Mouse (Mus musculus): Measurements from ENCODE around the gene Rmnd5b.

DNA sequence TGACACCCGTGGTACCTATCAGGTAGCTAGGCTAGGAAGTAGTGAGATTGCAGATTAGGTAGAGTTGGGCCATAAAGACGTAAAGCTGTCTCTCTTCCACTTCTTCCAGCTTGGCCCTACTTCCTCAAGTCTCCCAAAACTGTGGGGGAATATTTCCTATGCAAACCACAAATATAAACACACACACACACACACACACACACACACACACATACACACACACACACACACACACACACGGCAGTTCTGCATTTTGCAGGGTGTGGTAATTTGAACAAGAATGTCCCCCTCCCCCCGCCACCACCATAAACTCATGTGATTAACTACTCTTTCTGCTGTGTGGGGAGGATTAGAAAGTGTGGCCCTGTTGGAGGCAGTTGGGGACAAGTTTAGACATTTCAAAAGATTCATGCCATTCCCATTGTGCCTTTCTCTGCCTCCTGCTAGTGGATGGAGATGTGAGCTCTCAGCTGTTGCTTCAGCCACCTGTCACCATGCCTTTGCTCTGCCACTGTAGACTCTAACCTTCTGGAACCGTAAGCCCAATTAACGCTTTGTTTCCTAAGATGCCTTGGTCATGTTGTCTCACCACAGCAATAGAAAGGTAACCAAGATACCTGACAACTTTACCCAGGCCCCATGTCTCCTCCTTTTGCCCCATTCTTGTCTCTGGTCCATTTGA is 42.2 kb upstream of the Rmnd5b start:
- no peak for TF ChIP-seq CTCF (IDR thresholded peaks at IDR 0.05; ENCODE audit: low read depth, low read length)
- no peak for TF ChIP-seq POLR2A (IDR thresholded peaks at IDR 0.05; ENCODE audit: borderline replicate concordance, low read depth, low read length)

All from bone marrow macrophage, adult 2 months (primary cell).